Mouse (Mus musculus): ENCODE measurements around the gene Nelfe. TPM values are rescaled to one million over a fixed set of nuclear protein-coding genes. Genes with fewer than 3 reads are reported as not detected.

The Nelfe gene
- polyA plus RNA-seq, 1 experiment from 2014 or later: 60.1 TPM

GRCm38 (mm10) chr17:34881166-34881565 lies 31.0 kb downstream of the Nelfe start:
- ATAC-seq (ENCODE audit: low read depth) (no peak), DNase-seq (no peak)
- H3K27me3 ChIP-seq: no peaks in the 10 kb centered on the region
- no peak overlapping the region for H3K9ac ChIP-seq
- peaks cover 37% of the 10 kb centered on the region for H3K4me1 ChIP-seq (replicated peaks)
- peak overlapping the region; percentile 59 for H3K4me2 ChIP-seq
- H3K4me3 ChIP-seq (replicated peaks): peak overlapping the region; percentile 44
- no peak overlapping the region for H3K27ac ChIP-seq
- H3K36me3 ChIP-seq: no peaks in the 10 kb centered on the region
- no peaks in the 10 kb centered on the region for H3K9me3 ChIP-seq (replicated peaks)

GRCm38 (mm10) chr17:34881683-34882310 lies 31.6 kb downstream of the Nelfe start, which contains the start of gene Gm20547:
Gm20547 (minus strand) TSS chr17:34882042.
- H3K4me2 ChIP-seq: peak within 1 kb of the TSS; percentile 59
- ATAC-seq (ENCODE audit: low read depth) (peak; percentile 55; the same call in 1 of the 2 replicates), DNase-seq (no peak)
- H3K9me3 ChIP-seq (replicated peaks): no peaks in the 10 kb centered on the region
- H3K36me3 ChIP-seq: no peaks in the 10 kb centered on the region
- H3K27me3 ChIP-seq: no peaks in the 10 kb centered on the region
- peak within 1 kb of the TSS; percentile 29; the same call in 1 of the 2 replicates for H3K27ac ChIP-seq
- H3K4me1 ChIP-seq (replicated peaks): peaks cover 37% of the 10 kb centered on the region
- H3K9ac ChIP-seq: peak within 1 kb of the TSS; percentile 36
- 24% methylated on average over 15 of the region's 15 CpGs for WGBS (ENCODE audit: insufficient replicate concordance)
- peak within 1 kb of the TSS; percentile 44 for H3K4me3 ChIP-seq (replicated peaks)

GRCm38 (mm10) chr17:34883332-34883731 lies 33.1 kb downstream of the Nelfe start:
- Histone ChIP-seq H3K36me3 (no peaks in the 10 kb centered on the region), H3K27ac (no peak overlapping the region), H3K9ac (no peak overlapping the region), H3K4me1 (replicated peaks) (peaks cover 37% of the 10 kb centered on the region), H3K9me3 (replicated peaks) (no peaks in the 10 kb centered on the region), H3K4me3 (replicated peaks) (no peak overlapping the region), H3K27me3 (no peaks in the 10 kb centered on the region), H3K4me2 (no peak overlapping the region)
- 55% methylated on average over 3 of the region's 3 CpGs for WGBS (ENCODE audit: insufficient replicate concordance)
- DNase-seq: no peak
- no peak for ATAC-seq (ENCODE audit: low read depth)

- Histone ChIP-seq H3K4me2 (0 out of 2 replicates have a peak overlapping the region, but pooled peaks have one; percentile 2), H3K9ac (no peak overlapping the region), H3K4me3 (replicated peaks) (no peak overlapping the region), H3K36me3 (no peaks in the 10 kb centered on the region), H3K27me3 (no peaks in the 10 kb centered on the region), H3K27ac (no peak overlapping the region), H3K4me1 (replicated peaks) (peaks cover 37% of the 10 kb centered on the region), H3K9me3 (replicated peaks) (no peaks in the 10 kb centered on the region)
- DNase-seq: no peak
- peak; percentile 40; the same call in 1 of the 2 replicates for ATAC-seq (ENCODE audit: low read depth)
- WGBS (ENCODE audit: insufficient replicate concordance): 30% methylated on average over 6 of the region's 6 CpGs
Measured at GRCm38 (mm10) chr17:34884704-34885103, 34.5 kb downstream of the Nelfe start.

- H3K4me3 ChIP-seq (replicated peaks): no peak overlapping the region
- peaks cover 37% of the 10 kb centered on the region for H3K4me1 ChIP-seq (replicated peaks)
- WGBS (ENCODE audit: insufficient replicate concordance): 70% methylated on average over 3 of the region's 3 CpGs
- H3K27ac ChIP-seq: no peak overlapping the region
- H3K4me2 ChIP-seq: no peak overlapping the region
- H3K9ac ChIP-seq: no peak overlapping the region
- H3K9me3 ChIP-seq (replicated peaks): no peaks in the 10 kb centered on the region
- no peaks in the 10 kb centered on the region for H3K27me3 ChIP-seq
- DNase-seq (no peak), ATAC-seq (ENCODE audit: low read depth) (no peak)
- H3K36me3 ChIP-seq: no peaks in the 10 kb centered on the region
Measured at GRCm38 (mm10) chr17:34885615-34886014, 35.4 kb downstream of the Nelfe start.

GRCm38 (mm10) chr17:34887942-34888341 lies 37.8 kb downstream of the Nelfe start:
- no peak overlapping the region for H3K4me2 ChIP-seq
- H3K9me3 ChIP-seq (replicated peaks): no peaks in the 10 kb centered on the region
- no peak overlapping the region for H3K9ac ChIP-seq
- no peak overlapping the region for H3K4me3 ChIP-seq (replicated peaks)
- 56% methylated on average over 5 of the region's 5 CpGs for WGBS (ENCODE audit: insufficient replicate concordance)
- ATAC-seq (ENCODE audit: low read depth): no peak
- DNase-seq: no peak
- H3K27me3 ChIP-seq: no peaks in the 10 kb centered on the region
- H3K4me1 ChIP-seq (replicated peaks): peaks cover 32% of the 10 kb centered on the region
- H3K36me3 ChIP-seq: no peaks in the 10 kb centered on the region
- no peak overlapping the region for H3K27ac ChIP-seq

GRCm38 (mm10) chr17:34890074-34890743 lies 40.0 kb downstream of the Nelfe start:
- Histone ChIP-seq H3K9me3 (replicated peaks) (no peaks in the 10 kb centered on the region), H3K4me3 (replicated peaks) (no peak overlapping the region)
- 79% methylated on average over 12 of the region's 12 CpGs for WGBS (ENCODE audit: insufficient replicate concordance)

GRCm38 (mm10) chr17:34891377-34891776 lies 41.2 kb downstream of the Nelfe start:
- H3K9ac ChIP-seq: no peak overlapping the region
- no peak overlapping the region for H3K4me2 ChIP-seq
- H3K4me1 ChIP-seq (replicated peaks): peaks cover 37% of the 10 kb centered on the region
- no peak overlapping the region for H3K4me3 ChIP-seq (replicated peaks)
- WGBS (ENCODE audit: insufficient replicate concordance): 90% methylated on average over 2 of the region's 2 CpGs
- no peaks in the 10 kb centered on the region for H3K27me3 ChIP-seq
- DNase-seq: no peak
- H3K9me3 ChIP-seq (replicated peaks): no peaks in the 10 kb centered on the region
- ATAC-seq (ENCODE audit: low read depth): no peak
- peaks cover 8% of the 10 kb centered on the region for H3K36me3 ChIP-seq
- H3K27ac ChIP-seq: no peak overlapping the region

More at GRCm38 (mm10) chr17:34890074-34890743, 40.0 kb downstream of the Nelfe start:
- ATAC-seq (ENCODE audit: low read depth) (no peak), DNase-seq (no peak)
- H3K4me1 ChIP-seq (replicated peaks): peaks cover 33% of the 10 kb centered on the region
- no peak overlapping the region for H3K4me2 ChIP-seq
- H3K9ac ChIP-seq: no peak overlapping the region
- H3K27ac ChIP-seq: no peak overlapping the region
- no peaks in the 10 kb centered on the region for H3K27me3 ChIP-seq
- no peaks in the 10 kb centered on the region for H3K36me3 ChIP-seq

- 76% methylated on average over 12 of the region's 12 CpGs for WGBS (ENCODE audit: insufficient replicate concordance)
Measured at GRCm38 (mm10) chr17:34893072-34893824, 43.1 kb downstream of the Nelfe start.

GRCm38 (mm10) chr17:34894074-34894597 lies 43.9 kb downstream of the Nelfe start:
- H3K9ac ChIP-seq: peak overlapping the region; percentile 86
- peak overlapping the region; percentile 98 for H3K4me2 ChIP-seq
- WGBS (ENCODE audit: insufficient replicate concordance): under 1% methylated on average over 51 of the region's 51 CpGs
- peaks cover 62% of the 10 kb centered on the region for H3K4me1 ChIP-seq (replicated peaks)
- peaks cover 10% of the 10 kb centered on the region for H3K36me3 ChIP-seq
- H3K27ac ChIP-seq: peak overlapping the region; percentile 88
- no peaks in the 10 kb centered on the region for H3K27me3 ChIP-seq
- H3K4me3 ChIP-seq (replicated peaks): peak overlapping the region; percentile 74
- H3K9me3 ChIP-seq (replicated peaks): no peaks in the 10 kb centered on the region
- ATAC-seq (ENCODE audit: low read depth): peak; percentile 82
- peak; percentile 86 for DNase-seq

More at GRCm38 (mm10) chr17:34893072-34893824, 43.1 kb downstream of the Nelfe start:
- Histone ChIP-seq H3K27ac (peak overlapping the region; percentile 81), H3K4me3 (replicated peaks) (peak overlapping the region; percentile 74), H3K4me1 (replicated peaks) (peaks cover 56% of the 10 kb centered on the region), H3K36me3 (peaks cover 10% of the 10 kb centered on the region), H3K9me3 (replicated peaks) (no peaks in the 10 kb centered on the region), H3K4me2 (peak overlapping the region; percentile 98), H3K27me3 (no peaks in the 10 kb centered on the region), H3K9ac (peak overlapping the region; percentile 86)
- ATAC-seq (ENCODE audit: low read depth): no peak
- no peak for DNase-seq

Data from liver, embryonic 13.5 days (tissue).